Mouse (Mus musculus): ENCODE data around the gene Sergef. TPM values are rescaled to one million over a fixed set of nuclear protein-coding genes. Genes with fewer than 3 reads are reported as not detected.
"Not testable (repeated sequence)": the region's sequence is repeated elsewhere in the genome, so short reads cannot be mapped to it uniquely, and the experiment has no call there.

The Sergef gene
- polyA plus RNA-seq (2012; rRNA removed) = 9.9 and 10.4 TPM in 2 replicates

GRCm38 (mm10) chr7:46639692-46640031 lies at the start of gene Sergef:
Sergef (minus strand) TSS chr7:46639807.
- DNase-seq = peak; percentile 90
- WGBS = under 1% methylated on average over 30 of the region's 30 CpGs
- H3K4me3 ChIP-seq (ENCODE audit: control insufficient read depth, insufficient read depth, low read length) = peak within 1 kb of the TSS; percentile 80
- H3K36me3 ChIP-seq (ENCODE audit: control insufficient read depth, insufficient read depth, low read length) = no peaks in the 10 kb centered on the region
- peak; percentile 56; the same call in 1 of the 2 replicates for TF ChIP-seq POLR2A (IDR thresholded peaks at IDR 0.05; ENCODE audit: control insufficient read depth, extremely low read depth, insufficient read depth, low read length, poor library complexity)
- peak; percentile 40; the same call in 1 of the 2 replicates for TF ChIP-seq CTCF (IDR thresholded peaks at IDR 0.05; ENCODE audit: borderline replicate concordance, control insufficient read depth, extremely low read depth, insufficient read depth, low read length, poor library complexity)
- H3K27ac ChIP-seq (ENCODE audit: control insufficient read depth, insufficient read depth, low read length) = no peak within 1 kb of the TSS
- no peaks in the 10 kb centered on the region for H3K27me3 ChIP-seq (ENCODE audit: control insufficient read depth, insufficient read depth, low read length)
- peaks cover 10% of the 10 kb centered on the region for H3K4me1 ChIP-seq (replicated peaks; ENCODE audit: control insufficient read depth, insufficient read depth, low read length)

- no peak overlapping the region for H3K4me3 ChIP-seq (ENCODE audit: control insufficient read depth, insufficient read depth, low read length)
- H3K27ac ChIP-seq (ENCODE audit: control insufficient read depth, insufficient read depth, low read length) = no peak overlapping the region
- WGBS = 56% methylated on average over 5 of the region's 5 CpGs
- no peaks in the 10 kb centered on the region for H3K27me3 ChIP-seq (ENCODE audit: control insufficient read depth, insufficient read depth, low read length)
- H3K4me1 ChIP-seq (replicated peaks; ENCODE audit: control insufficient read depth, insufficient read depth, low read length) = no peaks in the 10 kb centered on the region
- no peak for TF ChIP-seq CTCF (IDR thresholded peaks at IDR 0.05; ENCODE audit: borderline replicate concordance, control insufficient read depth, extremely low read depth, insufficient read depth, low read length, poor library complexity)
- no peak for TF ChIP-seq POLR2A (IDR thresholded peaks at IDR 0.05; ENCODE audit: control insufficient read depth, extremely low read depth, insufficient read depth, low read length, poor library complexity)
- peak; percentile 31 for DNase-seq
- peaks cover 24% of the 10 kb centered on the region for H3K36me3 ChIP-seq (ENCODE audit: control insufficient read depth, insufficient read depth, low read length)
Observed at GRCm38 (mm10) chr7:46686827-46687226, 47.2 kb upstream of the Sergef start.

- TF ChIP-seq POLR2A (IDR thresholded peaks at IDR 0.05; ENCODE audit: control insufficient read depth, extremely low read depth, insufficient read depth, low read length, poor library complexity) = no peak
- Histone ChIP-seq H3K27ac (ENCODE audit: control insufficient read depth, insufficient read depth, low read length) (no peak overlapping the region), H3K36me3 (ENCODE audit: control insufficient read depth, insufficient read depth, low read length) (no peaks in the 10 kb centered on the region), H3K4me1 (replicated peaks; ENCODE audit: control insufficient read depth, insufficient read depth, low read length) (no peaks in the 10 kb centered on the region), H3K27me3 (ENCODE audit: control insufficient read depth, insufficient read depth, low read length) (no peaks in the 10 kb centered on the region), H3K4me3 (ENCODE audit: control insufficient read depth, insufficient read depth, low read length) (no peak overlapping the region)
- no peak for DNase-seq
Observed at GRCm38 (mm10) chr7:46680732-46681131, 41.1 kb upstream of the Sergef start.

GRCm38 (mm10) chr7:46679044-46679443 lies 39.4 kb upstream of the Sergef start:
- not testable (repeated sequence) for H3K27me3 ChIP-seq (ENCODE audit: control insufficient read depth, insufficient read depth, low read length); H3K27ac ChIP-seq (ENCODE audit: control insufficient read depth, insufficient read depth, low read length); DNase-seq; H3K4me1 ChIP-seq (replicated peaks; ENCODE audit: control insufficient read depth, insufficient read depth, low read length); H3K36me3 ChIP-seq (ENCODE audit: control insufficient read depth, insufficient read depth, low read length); H3K4me3 ChIP-seq (ENCODE audit: control insufficient read depth, insufficient read depth, low read length)
- WGBS = 75% methylated on average over 7 of the region's 7 CpGs

- Histone ChIP-seq H3K36me3 (ENCODE audit: control insufficient read depth, insufficient read depth, low read length) (no peaks in the 10 kb centered on the region), H3K4me3 (ENCODE audit: control insufficient read depth, insufficient read depth, low read length) (no peak overlapping the region), H3K4me1 (replicated peaks; ENCODE audit: control insufficient read depth, insufficient read depth, low read length) (no peaks in the 10 kb centered on the region), H3K27ac (ENCODE audit: control insufficient read depth, insufficient read depth, low read length) (no peak overlapping the region), H3K27me3 (ENCODE audit: control insufficient read depth, insufficient read depth, low read length) (no peaks in the 10 kb centered on the region)
- DNase-seq = no peak
- TF ChIP-seq POLR2A (IDR thresholded peaks at IDR 0.05; ENCODE audit: control insufficient read depth, extremely low read depth, insufficient read depth, low read length, poor library complexity) (no peak), CTCF (IDR thresholded peaks at IDR 0.05; ENCODE audit: borderline replicate concordance, control insufficient read depth, extremely low read depth, insufficient read depth, low read length, poor library complexity) (no peak)
- 43% methylated on average over 3 of the region's 3 CpGs for WGBS
Observed at GRCm38 (mm10) chr7:46678417-46678816, 38.8 kb upstream of the Sergef start.

GRCm38 (mm10) chr7:46676808-46677360 lies 37.3 kb upstream of the Sergef start:
- Histone ChIP-seq H3K36me3 (ENCODE audit: control insufficient read depth, insufficient read depth, low read length) (no peaks in the 10 kb centered on the region), H3K4me3 (ENCODE audit: control insufficient read depth, insufficient read depth, low read length) (no peak overlapping the region), H3K4me1 (replicated peaks; ENCODE audit: control insufficient read depth, insufficient read depth, low read length) (no peaks in the 10 kb centered on the region), H3K27me3 (ENCODE audit: control insufficient read depth, insufficient read depth, low read length) (no peaks in the 10 kb centered on the region), H3K27ac (ENCODE audit: control insufficient read depth, insufficient read depth, low read length) (no peak overlapping the region)
- WGBS = 86% methylated on average over 5 of the region's 5 CpGs
- TF ChIP-seq POLR2A (IDR thresholded peaks at IDR 0.05; ENCODE audit: control insufficient read depth, extremely low read depth, insufficient read depth, low read length, poor library complexity) (no peak), CTCF (IDR thresholded peaks at IDR 0.05; ENCODE audit: borderline replicate concordance, control insufficient read depth, extremely low read depth, insufficient read depth, low read length, poor library complexity) (no peak)
- no peak for DNase-seq

GRCm38 (mm10) chr7:46675886-46676285 lies 36.3 kb upstream of the Sergef start:
- DNase-seq = no peak
- TF ChIP-seq POLR2A (IDR thresholded peaks at IDR 0.05; ENCODE audit: control insufficient read depth, extremely low read depth, insufficient read depth, low read length, poor library complexity) (no peak), CTCF (IDR thresholded peaks at IDR 0.05; ENCODE audit: borderline replicate concordance, control insufficient read depth, extremely low read depth, insufficient read depth, low read length, poor library complexity) (no peak)
- no peaks in the 10 kb centered on the region for H3K4me1 ChIP-seq (replicated peaks; ENCODE audit: control insufficient read depth, insufficient read depth, low read length)
- no peak overlapping the region for H3K27ac ChIP-seq (ENCODE audit: control insufficient read depth, insufficient read depth, low read length)
- H3K36me3 ChIP-seq (ENCODE audit: control insufficient read depth, insufficient read depth, low read length) = no peaks in the 10 kb centered on the region
- WGBS = 90% methylated on average over 8 of the region's 8 CpGs
- H3K27me3 ChIP-seq (ENCODE audit: control insufficient read depth, insufficient read depth, low read length) = no peaks in the 10 kb centered on the region
- no peak overlapping the region for H3K4me3 ChIP-seq (ENCODE audit: control insufficient read depth, insufficient read depth, low read length)

Data from thymus, adult 2 months (tissue).